Mouse (Mus musculus) bone marrow, adult 2 months (tissue): Measurements from ENCODE around the gene Mtfp1. TPM values are rescaled to one million over a fixed set of nuclear protein-coding genes. Genes with fewer than 3 reads are reported as not detected.

Experiments
- H3K27ac ChIP-seq: fragments of 200-500 bp; 2 replicates; pipeline ENCODE4 v1.5.1; 2012; ENCODE audit warnings: low read depth, mild to moderate bottlenecking, control low read depth, inconsistent platforms, low read length; ENCODE audit not compliant: control insufficient read depth, poor library complexity, insufficient read depth
- H3K4me1 ChIP-seq: fragments of 200-500 bp; 2 replicates; pipeline ENCODE4 v1.6.1; 2011; ENCODE audit warnings: low read length; ENCODE audit not compliant: control insufficient read depth, insufficient read depth
- H3K4me3 ChIP-seq: fragments of 200-500 bp; replicated peaks from 2 replicates; pipeline ENCODE3; 2011; ENCODE audit warnings: mild to moderate bottlenecking, low read depth, low read length, control low read depth; ENCODE audit not compliant: control insufficient read depth
- CTCF ChIP-seq: fragments of 200-500 bp; IDR thresholded peaks from 2 replicates; pipeline ENCODE4 v1.5.1; 2011; ENCODE audit warnings: low read length, control low read depth; ENCODE audit not compliant: control insufficient read depth, insufficient read depth
- POLR2A ChIP-seq: fragments of 200-500 bp; IDR thresholded peaks from 2 replicates; pipeline ENCODE4 v1.6.1; 2011; ENCODE audit warnings: low read depth, mild to moderate bottlenecking, control low read depth, low read length, borderline replicate concordance; ENCODE audit not compliant: control insufficient read depth
- WGBS: fragments of 180-500 bp; shearing (Covaris S2); methylation state at CpG from one replicate; pipeline ENCODE4 v1.1.7; 2018; 5-methylcytosine and 5-hydroxymethylcytosine counted together
- polyA plus RNA-seq: library from polyadenylated mRNA; stranded (reverse); fragments of >200 nt; gene quantifications from 2 replicates; pipeline ENCODE4 v1.2.4, GENCODE M21; 2011; ENCODE audit warnings: low replicate concordance; ENCODE audit not compliant: missing spikeins, insufficient read depth, insufficient read length

Gene Mtfp1
- polyA plus RNA-seq, 1 experiment = 9.0 TPM

GRCm38 (mm10) chr11:4098120-4098519 is 2.9 kb upstream of the Mtfp1 start:
- TF ChIP-seq CTCF (peak; percentile 22; the same call in 1 of the 2 replicates), POLR2A (no peak)

GRCm38 (mm10) chr11:4097091-4097621 is 1.9 kb upstream of the Mtfp1 start:
- TF ChIP-seq POLR2A (no peak), CTCF (no peak)
- Histone ChIP-seq H3K4me1 (peaks cover 4% of the 10 kb centered on the region), H3K4me3 (peak overlapping the region; percentile 61), H3K27ac (peak overlapping the region; percentile 34)
- WGBS = 25% methylated on average over 10 of the region's 10 CpGs

More at GRCm38 (mm10) chr11:4098120-4098519, 2.9 kb upstream of the Mtfp1 start:
- Histone ChIP-seq H3K4me3 (no peak overlapping the region), H3K27ac (no peak overlapping the region), H3K4me1 (peaks cover 4% of the 10 kb centered on the region)
- WGBS = 45% methylated on average over 8 of the region's 8 CpGs

GRCm38 (mm10) chr11:4096054-4096984 is 1.1 kb upstream of the Mtfp1 start:
- TF ChIP-seq CTCF (no peak), POLR2A (peak; percentile 62)
- Histone ChIP-seq H3K4me3 (peak overlapping the region; percentile 61), H3K4me1 (peaks cover 4% of the 10 kb centered on the region), H3K27ac (peak overlapping the region; percentile 34)
- WGBS = 4% methylated on average over 45 of the region's 45 CpGs

GRCm38 (mm10) chr11:4094378-4095170 is 671 bp downstream of the Mtfp1 start:
- H3K4me3 ChIP-seq = peak overlapping the region; percentile 87
- WGBS = 5% methylated on average over 21 of the region's 24 CpGs
- H3K4me1 ChIP-seq = peaks cover 4% of the 10 kb centered on the region
- peak overlapping the region; percentile 34 for H3K27ac ChIP-seq
- TF ChIP-seq CTCF = peak; percentile 71
- TF ChIP-seq POLR2A = no peak

- TF ChIP-seq POLR2A = no peak
- TF ChIP-seq CTCF = no peak
- 82% methylated on average over 18 of the region's 18 CpGs for WGBS
- Histone ChIP-seq H3K4me1 (peaks cover 4% of the 10 kb centered on the region), H3K27ac (no peak overlapping the region), H3K4me3 (peak overlapping the region; percentile 87)
Observed at GRCm38 (mm10) chr11:4093459-4094377, 1.5 kb downstream of the Mtfp1 start.

GRCm38 (mm10) chr11:4087267-4087666 is 8.0 kb downstream of the Mtfp1 start:
- Histone ChIP-seq H3K27ac (no peak overlapping the region), H3K4me1 (no peaks in the 10 kb centered on the region), H3K4me3 (no peak overlapping the region)
- TF ChIP-seq POLR2A (no peak), CTCF (no peak)
- 51% methylated on average over 2 of the region's 2 CpGs for WGBS

GRCm38 (mm10) chr11:4086246-4086645 is 9.0 kb downstream of the Mtfp1 start:
- Histone ChIP-seq H3K4me3 (no peak overlapping the region), H3K27ac (no peak overlapping the region), H3K4me1 (no peaks in the 10 kb centered on the region)
- 55% methylated on average over 1 of the region's 1 CpGs for WGBS
- no peak for TF ChIP-seq CTCF
- TF ChIP-seq POLR2A = no peak
